Mouse (Mus musculus): ENCODE data around the gene Gsg1l.

GRCm38 (mm10) chr7:125985565-125985964 lies 96.6 kb downstream of the Gsg1l start:
- TF ChIP-seq CTCF (IDR thresholded peaks at IDR 0.05; ENCODE audit: extremely low read depth, insufficient read length, insufficient replicate concordance, low read depth, low read length), result no peak
- no peak for TF ChIP-seq POLR2A (IDR thresholded peaks at IDR 0.05; ENCODE audit: low read depth, low read length)

All from small intestine, adult 2 months (tissue).